Mouse (Mus musculus) heart, postnatal 4 days (tissue): ENCODE data around the gene Tomt. TPM values are rescaled to one million over a fixed set of nuclear protein-coding genes. Genes with fewer than 3 reads are reported as not detected.
"Not testable (repeated sequence)": the region's sequence is repeated elsewhere in the genome, so short reads cannot be mapped to it uniquely, and the experiment has no call there.

Experiments
- DNase-seq: peaks from one replicate; pipeline ENCODE4 v3.0.0; 2021
- total RNA-seq, 2 experiments: library from RNA; stranded (reverse); gene quantifications; 2 replicates each; pipeline ENCODE4 v1.2.3; 2021

Tomt gene
- not detected for total RNA-seq

DNA sequence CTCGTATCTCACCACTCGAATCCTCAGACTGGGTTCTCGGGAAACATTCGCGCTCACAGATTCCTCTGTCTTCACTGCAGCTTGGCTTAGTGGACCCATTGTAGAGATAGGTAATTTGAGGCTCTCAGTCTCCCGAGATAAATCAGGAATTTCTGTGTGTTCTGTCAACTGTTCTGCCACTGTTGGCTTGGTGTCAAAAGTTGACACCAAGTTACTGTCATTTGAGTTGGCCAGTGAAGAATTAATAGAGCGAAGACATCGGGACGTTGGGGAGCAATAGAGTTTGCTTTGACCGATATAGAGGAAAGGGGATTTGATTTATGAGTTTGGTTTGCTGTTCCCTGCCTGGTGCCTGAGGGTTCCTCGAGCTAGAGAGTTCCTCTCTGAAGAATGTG, at the start of gene Tomt:
Tomt (minus strand) TSS at position 73 of the 395 bp plus-strand sequence.
- no peak for DNase-seq

DNA sequence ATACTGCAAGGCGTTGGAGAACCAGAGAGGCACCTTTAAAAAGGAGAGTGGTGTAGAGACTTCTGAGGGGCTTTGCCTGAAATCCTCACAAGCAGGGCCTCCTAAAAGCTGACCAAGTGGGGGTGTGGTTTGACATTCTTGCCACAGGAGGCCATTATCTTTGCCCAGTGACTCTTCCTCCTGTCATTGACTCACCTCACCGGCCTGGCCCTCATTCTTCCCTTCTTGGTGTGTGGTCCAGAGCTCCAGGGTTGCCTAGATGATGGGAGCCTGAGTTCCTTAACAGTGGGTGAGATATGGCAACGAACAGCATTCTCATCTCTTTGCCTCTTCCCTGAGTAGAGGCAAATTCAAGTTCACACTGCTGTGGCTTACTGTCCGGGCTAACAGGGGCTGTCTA, 49.7 kb upstream of the Tomt start:
- no peak for DNase-seq

DNA sequence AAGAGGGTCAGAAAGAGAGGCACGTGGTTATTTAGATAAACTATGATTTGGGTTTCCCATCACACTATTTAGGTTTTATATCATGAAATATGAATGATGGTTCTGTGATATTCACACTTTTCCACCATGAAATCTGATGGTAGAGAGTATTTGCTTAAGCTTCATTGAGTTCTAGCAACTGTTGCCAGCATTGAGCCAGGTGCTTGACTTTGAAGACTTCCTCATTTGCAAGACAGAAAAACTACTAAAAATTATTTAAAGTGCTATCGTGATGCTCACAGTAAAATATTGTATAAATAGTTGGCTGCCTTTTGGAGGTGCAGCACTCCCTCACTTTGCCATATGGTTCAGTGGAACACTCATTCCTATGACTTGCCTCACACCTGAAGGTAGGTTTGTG, 49.1 kb upstream of the Tomt start:
- DNase-seq, result no peak

DNA sequence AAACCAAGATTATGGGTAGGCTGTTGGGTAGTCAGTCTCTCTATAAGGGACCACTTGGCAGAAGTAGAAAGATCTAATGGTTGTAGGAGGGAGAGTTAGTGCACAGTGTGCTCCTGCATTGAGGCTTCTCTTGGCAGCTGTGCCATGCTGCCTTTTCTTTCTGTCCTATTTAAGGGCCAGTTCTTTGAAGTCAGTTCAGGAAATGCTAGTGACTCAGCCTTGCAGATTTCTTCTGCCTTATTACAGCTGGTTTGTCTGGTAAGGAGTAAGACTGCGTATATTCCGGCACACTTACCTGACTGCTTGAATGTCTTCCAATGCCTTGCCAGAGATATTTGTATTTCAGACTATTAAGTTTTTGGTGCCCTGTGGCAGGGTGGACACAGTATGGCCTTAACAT, 48.0 kb upstream of the Tomt start:
- no peak for DNase-seq

DNA sequence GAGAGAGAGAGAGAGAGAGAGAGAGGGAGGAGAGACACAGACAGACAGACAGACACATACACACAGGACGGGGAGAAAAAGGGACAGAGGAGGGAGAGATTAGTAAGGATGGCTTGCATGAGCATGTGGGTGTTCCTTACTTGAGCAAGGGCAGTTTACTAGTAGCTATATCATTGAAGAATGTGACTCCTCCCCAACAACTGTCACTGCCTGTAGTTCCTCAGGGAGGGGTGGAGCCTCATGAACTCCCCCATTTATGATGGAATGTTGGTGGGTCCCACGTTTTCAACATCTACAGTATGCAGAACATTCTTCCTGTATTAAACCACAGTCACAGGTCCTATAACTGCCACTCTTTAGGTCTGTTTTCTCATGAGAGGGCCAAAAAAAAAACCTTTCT, 45.9 kb upstream of the Tomt start:
- DNase-seq, result no peak

DNA sequence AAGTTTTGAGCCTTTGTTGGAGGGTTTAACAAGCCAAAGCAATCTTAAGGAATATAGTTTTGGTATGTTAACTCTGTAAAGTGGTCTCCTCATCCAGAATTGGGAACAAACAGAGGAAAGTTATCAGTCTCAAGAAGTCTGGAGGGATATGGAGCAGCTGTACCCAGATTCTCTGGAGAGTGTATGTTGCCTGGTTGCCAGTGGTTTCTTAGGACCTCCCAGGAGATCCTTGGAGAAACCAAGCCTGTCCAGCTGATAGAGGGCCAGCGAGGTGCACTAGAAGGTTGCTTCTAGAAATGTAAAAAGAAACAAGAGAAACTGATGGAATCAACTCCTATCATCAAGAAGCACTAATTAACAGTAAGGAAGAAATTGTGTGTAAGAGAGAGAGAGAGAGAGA, 45.5 kb upstream of the Tomt start:
- peak; percentile 21 for DNase-seq

DNA sequence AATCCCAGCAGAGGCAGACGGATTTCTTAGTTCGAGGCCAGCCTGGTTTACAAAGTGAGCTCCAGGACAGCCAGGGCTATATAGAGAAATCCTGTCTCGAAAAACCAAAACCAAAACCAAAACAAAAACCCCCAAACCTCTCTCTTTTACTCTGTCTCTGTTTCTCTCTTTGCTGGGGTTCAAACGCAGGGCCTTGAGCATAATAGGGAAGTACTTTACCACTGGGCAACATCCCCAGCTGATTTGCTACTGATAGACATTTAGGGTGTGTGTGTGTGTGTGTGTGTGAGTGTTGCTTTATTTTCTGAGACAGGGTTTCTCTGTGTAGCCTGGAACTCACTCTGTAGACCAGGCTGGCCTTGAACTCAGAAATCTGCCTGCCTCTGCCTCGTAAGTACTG, 42.8 kb upstream of the Tomt start:
- not testable (repeated sequence) for DNase-seq

DNA sequence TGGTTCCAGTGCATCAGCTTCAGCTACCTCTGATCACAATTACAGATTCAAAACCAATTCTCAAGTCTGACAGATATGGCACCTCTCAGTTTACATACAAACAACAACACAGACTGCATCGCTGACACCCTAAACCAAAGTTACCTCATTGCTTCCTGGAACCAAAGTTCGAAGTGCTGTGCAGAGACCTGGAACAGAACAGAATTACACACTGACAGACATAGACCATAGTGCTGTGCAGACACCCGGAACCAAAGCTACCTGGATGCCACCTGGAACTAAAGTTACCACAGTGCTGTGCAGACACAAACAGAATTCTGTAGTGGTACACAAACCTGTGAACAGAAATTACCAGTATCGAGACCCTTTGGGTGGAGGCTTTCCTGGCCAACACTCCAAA, 33.6 kb upstream of the Tomt start:
- DNase-seq, result no peak

DNA sequence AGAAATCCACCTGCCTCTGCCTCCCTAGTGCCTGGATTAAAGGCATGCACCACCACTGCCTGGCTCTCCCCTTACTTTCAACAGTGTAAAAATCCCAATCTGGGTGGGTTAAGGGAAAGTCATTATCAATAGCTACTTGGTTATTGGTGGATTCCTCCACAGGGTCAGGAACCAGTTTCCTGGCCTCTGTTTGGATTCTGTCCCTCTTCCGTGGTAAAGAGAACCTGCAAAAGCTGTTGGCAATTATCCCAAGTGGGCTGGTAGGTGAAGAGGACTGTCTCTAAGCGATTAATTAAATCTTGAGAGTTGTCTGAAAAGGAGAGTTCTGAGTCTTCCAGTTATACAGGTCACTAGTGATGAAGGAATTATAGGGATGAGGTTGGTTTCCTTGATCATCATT, 32.2 kb upstream of the Tomt start:
- no peak for DNase-seq

DNA sequence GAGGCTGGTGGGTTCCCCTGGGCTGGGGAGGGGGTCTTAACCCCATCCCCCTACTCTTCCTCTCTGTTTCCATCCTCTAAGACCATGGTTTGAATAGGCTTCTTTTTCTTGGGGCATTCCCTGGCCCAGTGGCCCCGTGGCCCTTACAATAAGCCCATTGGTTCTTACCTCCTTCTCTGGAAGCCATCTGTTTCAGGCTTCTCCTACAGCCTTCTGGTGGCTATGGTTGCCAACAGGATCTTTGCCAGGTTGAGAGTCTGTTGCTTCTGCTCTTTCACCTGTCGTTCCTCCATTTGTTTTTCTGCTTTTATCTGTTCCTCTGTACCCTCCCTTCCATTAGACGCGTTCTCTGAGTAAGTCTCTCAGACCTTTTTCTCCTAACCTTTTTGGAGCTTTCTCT, 31.4 kb upstream of the Tomt start:
- DNase-seq, result no peak

DNA sequence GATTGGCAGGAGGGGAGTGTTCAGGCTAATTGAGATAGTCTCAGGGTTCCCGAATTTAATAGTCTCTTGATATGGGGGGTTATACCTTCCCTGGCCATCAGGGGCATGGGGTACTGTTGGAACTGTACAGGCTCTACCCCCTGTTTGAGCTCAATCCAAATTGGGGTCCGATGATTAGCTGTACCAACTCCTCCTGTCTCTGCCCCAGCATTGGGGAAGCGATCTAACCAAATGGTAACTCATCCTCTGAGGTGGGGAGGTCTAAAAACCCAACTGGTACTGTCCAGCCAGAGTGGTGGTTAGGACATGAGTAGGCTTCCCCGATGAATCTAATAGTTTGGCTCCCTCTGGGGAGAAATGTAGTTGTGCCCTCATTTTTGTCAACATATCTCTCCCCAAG, 30.8 kb upstream of the Tomt start:
- no peak for DNase-seq

DNA sequence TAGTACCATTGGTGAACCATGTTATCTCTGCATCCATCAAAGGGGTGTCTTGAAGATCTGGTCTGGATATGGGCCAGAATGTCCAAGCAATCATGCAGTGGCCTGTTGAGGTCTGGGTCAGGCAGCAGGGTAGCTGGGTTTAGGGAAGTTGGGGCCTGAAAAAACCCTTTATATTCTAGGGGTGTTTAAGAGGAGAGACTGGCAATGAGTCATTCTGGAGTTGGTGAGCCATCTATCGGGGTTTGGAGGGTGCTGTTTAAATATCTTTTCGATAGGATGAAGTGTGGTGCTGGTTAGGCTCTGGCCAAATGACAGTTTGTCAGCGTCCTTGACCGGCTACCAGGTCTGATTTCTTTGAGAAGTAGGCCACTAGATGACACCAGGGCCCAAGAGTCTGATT, 29.8 kb upstream of the Tomt start:
- DNase-seq, result no peak

DNA sequence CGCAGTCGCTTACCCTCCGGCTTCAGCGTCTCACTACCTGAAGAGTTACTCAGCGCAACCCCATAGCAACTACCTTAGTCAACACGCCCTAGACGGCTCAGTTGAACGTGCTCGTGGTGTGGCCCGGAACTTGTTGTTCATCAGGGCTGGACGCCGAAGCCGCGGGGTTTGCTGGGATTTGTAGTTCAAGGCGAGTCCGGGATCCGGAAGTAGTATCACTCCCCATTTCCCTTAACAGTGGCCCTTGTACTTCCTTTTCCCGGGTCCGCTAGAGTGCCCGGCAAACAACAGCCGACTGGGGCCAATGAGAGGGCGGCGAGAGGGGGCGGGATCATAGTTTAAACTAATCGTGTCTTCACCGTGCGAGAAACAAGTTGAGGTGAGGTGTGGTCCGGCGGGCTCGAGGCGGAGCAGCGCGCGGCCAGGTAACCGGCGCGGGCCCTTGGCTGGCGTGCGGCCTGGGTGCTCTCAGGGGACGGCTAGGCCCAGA, 27.6 kb upstream of the Tomt start, which contains the start of the genes Lrrc51 and Numa1:
Lrrc51 (minus strand) TSS at position 145 of the 490 bp plus-strand sequence.
Numa1 (plus strand) TSS at position 361 of the 490 bp plus-strand sequence.
- DNase-seq, result peak; percentile 96

DNA sequence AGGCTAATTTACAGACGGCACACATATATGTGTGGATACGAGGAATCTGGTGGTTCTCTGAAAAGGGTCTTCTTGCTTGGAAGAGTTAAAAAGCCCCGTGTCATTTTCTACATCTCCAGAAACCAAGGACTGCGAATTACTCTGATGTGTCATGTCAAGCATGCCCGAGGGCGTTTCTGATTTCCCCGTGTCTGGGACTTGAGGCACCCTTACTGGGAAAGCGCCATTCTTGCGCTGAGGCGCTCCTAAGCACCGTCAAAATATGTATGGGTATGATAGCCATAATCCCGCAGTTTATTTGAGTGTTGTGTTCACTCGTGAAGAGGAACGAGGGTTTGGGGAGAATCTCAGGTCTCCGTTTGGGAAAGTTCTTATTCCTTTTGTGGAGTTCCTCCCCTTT, 27.1 kb upstream of the Tomt start:
- DNase-seq, result peak; percentile 19

DNA sequence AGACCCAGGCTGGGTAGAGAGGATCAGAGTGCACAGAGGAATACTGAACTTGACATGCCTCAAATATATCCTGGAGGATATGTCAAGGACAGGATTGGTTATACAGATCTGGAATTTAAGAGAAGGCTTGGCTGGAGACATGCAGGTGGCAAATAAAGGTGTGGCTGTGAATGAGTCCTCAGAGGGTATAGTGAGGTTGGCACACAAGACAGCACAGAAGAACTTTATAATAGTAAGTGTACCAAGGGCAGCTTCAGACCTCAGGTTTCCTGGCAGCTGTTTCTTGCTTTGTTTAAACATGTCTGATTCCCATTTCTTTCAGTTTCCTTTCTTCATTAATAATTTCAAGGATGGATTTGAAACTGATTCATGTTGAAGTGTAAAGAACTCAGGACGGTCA, 26.4 kb upstream of the Tomt start:
- no peak for DNase-seq

DNA sequence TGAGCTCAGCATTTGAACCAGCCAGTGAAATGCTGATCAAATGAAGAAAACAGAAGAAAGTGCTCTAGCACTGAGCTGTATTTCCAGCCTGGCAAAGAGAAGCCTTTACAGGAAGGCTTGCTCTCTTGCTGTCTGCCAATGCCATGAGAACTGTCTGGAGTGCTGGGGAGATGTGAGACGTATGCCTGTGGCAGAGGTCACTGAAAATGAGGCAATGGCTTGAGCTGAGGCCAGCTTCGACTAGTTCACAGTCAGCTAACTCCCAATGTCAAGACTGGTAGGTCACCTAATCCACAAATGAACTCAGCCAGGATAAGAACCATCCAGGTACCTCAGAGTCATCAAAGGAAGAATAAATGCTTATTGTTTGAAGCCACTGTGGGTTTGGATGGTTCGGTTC, 21.9 kb upstream of the Tomt start:
- no peak for DNase-seq

DNA sequence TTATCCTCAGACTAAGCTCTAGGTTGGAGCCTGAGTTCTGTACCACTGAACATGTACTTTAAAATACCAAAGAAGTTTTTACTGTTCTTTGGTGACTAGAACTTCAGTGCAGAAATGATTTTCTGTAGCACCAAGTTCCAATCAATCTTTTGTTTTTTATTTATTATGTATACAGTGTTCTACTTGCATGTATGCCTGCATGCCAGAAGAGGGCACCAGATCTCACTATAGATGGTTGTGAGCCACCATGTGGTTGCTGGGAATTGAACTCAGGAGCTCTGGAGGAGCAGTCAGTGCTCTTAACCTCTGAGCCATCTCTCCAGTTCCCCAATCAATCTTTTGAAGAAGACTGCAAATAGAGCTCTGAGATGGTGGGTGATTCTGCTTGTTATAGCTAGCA, 19.7 kb upstream of the Tomt start:
- not testable (repeated sequence) for DNase-seq

DNA sequence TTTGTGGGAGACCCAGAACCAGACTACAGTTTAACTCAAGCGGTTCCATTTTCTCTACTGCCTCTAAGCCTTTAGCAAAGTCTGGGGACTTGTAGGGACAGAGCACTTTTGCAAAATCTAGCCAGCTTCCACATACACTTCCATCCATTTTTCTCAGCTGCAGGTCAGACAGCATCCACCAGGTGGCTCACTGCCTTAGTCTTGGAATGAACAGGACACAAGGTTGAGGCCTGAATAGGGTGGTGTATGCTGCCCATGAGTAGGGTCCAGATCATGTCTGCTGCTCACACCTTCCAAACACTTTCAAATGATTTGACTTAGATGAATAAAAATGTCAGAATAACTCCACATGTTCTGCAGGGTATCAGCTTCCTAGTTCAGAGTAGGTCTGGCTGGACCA, 11.9 kb upstream of the Tomt start:
- DNase-seq, result peak; percentile 76

DNA sequence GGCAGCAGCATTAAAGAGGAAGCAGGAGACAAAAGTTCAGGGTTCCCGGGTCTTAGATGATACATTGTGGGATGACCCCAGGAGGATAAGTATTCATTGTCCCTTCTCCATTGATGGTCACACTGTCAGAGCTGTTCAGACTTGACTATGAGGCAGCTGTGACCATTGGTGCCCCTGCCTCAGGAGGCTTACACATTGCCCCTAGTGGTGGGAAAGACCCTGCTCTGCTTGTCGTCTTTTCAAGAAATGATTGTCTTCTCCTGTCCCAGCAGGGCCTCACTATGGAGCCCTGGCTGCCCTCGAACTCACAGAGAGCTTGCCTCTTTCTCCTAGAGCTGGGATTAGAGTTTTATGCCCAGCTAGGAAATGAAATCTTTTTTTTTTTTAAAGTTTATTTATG, 5.8 kb upstream of the Tomt start:
- no peak for DNase-seq

DNA sequence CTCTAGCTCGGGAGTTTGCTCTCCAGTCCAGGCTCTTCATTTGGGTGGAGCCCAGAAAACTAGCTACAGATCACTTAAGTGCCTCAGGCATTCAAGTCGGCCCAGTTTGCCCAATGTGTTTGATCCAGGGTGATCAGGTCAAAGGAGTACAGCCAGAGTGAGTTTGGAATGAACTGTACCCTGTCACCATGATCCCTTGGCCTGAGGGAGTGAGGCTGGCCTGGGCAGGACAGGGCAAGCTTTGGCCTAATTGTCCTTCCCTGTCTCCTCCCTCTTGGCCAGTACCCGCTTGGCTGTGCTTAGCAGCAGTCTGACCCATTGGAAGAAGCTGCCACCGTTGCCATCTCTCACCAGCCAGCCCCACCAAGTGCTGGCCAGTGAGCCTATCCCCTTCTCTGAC, 4.0 kb upstream of the Tomt start:
- DNase-seq, result no peak

DNA sequence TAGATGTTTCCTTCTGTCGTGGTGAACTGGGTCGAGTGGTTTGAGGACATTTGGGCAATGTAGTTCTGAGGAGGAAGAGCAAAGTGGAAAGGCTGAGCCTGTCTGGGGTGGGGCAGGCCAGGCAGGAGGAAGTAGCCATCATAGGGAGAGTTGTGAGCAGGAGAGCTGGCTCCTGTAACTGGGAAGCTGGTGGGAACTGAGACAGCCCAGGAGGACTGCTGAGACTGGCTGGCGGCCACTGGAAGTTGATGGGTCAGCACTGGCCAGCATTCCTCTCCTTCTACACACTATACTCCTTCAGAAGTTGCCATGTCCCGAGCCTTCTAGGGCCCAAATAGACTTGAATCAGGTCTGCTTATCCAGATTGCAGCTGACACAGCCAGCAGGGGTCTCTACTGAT, 2.2 kb upstream of the Tomt start:
- DNase-seq, result no peak

DNA sequence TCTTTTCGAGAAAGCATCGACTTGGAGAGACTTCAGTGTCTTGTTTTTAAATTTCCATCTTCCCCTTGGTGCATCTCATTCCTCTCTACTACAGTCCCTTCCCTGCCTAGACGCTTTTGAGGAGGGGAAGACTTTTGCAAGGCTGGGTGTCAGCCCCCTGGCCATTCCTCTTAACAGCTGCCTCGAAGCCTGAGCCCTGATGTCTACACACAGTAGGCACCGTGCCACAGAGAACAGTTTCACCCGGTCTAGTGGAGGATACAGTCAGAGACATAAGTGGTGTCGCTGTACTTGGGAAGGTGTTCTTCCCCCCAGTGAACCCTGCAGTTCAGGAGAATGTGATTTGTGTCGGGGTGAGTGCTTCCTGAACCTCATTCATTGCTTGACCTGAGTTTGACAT, 537 bp upstream of the Tomt start:
- DNase-seq, result no peak

DNA sequence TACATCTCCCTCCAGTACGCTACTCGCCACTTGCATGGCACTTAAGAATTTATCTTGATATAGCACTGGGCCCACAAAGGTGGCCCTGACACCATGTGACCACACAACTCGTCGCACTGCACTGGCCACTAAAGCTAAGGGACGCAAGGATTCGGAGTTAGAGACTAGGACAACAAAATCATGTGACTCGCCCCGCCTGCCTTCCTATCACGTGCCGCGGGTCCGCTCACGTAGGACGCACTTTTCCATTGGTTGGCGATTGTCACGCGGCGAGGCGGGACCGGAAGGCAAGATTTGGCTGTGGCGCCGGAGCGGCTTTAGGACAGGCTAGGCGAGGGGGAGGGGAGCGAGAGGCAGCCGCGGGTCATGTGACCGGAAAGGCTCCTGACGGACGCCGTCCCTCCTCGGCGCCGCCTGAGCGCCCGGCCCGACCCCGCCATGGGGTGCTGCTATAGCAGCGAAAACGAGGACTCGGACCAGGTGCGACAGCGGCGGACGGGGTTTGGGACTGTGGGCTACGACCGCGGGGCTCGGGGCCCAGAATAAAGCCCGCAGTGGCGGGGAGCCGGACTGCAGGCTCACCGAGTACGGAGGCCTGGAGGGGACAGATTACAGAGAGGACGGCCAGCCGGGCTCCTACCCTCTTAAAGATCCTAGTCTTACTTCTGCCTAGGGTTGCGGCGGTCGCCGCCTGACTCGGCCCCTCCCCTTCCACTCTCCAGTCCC, 435 bp downstream of the Tomt start, which contains the start of gene Lamtor1:
Lamtor1 (plus strand) TSS at position 344 of the 726 bp plus-strand sequence.
- peak; percentile 100 for DNase-seq

DNA sequence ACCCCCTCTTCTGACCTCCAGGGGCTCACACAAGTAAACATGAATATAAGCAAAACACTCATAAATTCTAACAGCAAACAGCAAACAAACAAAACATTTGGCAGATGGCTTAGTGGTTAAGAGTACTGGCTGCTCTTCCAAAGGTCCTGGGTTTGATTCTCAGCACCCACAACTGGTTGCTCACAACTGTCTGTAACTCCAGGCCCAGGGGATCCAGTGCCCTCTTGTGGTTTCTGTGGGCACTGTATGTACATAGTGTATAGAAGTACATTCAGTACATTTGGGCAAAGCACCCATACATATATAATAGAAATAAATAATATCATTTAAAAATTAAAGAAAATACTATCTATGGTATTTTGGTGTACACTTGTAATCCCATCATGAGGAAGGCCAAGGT, 3.3 kb downstream of the Tomt start:
- DNase-seq, result no peak

DNA sequence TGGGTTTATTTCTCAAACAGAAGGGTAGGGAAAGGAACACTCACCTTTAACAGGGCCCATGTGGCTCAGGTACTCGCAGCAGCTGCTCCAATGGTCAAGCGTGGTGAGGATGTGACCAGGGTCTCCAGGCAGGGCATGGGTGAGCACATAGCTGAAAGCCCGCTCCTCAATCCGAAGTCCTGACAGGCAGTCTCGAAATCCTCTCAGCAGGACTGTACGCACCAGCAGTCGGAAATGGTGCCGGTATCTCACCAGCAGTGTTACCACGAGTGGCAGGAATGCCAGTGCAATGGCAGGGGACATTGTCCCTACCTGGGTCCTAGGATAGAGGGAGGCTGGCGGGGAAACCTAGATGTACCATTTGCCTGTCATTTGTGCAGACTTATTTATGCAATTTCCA, 4.2 kb downstream of the Tomt start:
- DNase-seq, result no peak
